Comparison of ENCODE assay signal across 8 mouse cellular contexts in genomic region chr10:11280578-11281463, GRCm38 (mm10). TPM values are rescaled to one million over a fixed set of nuclear protein-coding genes. Genes with fewer than 3 reads are reported as not detected.
DNase-seq lines count a peak whose midpoint lies in the region; ATAC-seq and TF ChIP-seq lines count a peak whose summit lies in the region.

TSS of gene Fbxo30 (plus strand) at chr10:11281330.

- no peaks in the 10 kb centered on the region; the same call in 1 of the 2 replicates for H3K4me1 ChIP-seq in embryonic fibroblast, embryonic 13.5 days (ENCODE audit: control insufficient read depth, insufficient read depth, low read length)
- H3K4me1 ChIP-seq in heart, embryonic 10.5 days: peaks cover 6% of the 10 kb centered on the region; the same call in 1 of the 2 replicates
- no peaks in the 10 kb centered on the region for H3K4me1 ChIP-seq in kidney, embryonic 14.5 days (ENCODE audit: control insufficient read depth, insufficient read depth, low read length)
- H3K4me1 ChIP-seq in limb, embryonic 14.5 days (ENCODE audit: control insufficient read depth, insufficient read depth, low read length): 0 out of 2 replicates have a peak, but pooled peaks cover 3% of the 10 kb centered on the region
- peaks cover 13% of the 10 kb centered on the region for H3K4me1 ChIP-seq in midbrain, embryonic 16.5 days (ENCODE audit: control insufficient read depth, insufficient read depth, low read length)
- no peaks in the 10 kb centered on the region for H3K4me1 ChIP-seq in spleen, adult 2 months (ENCODE audit: control insufficient read depth, insufficient read depth, insufficient read length)

- H3K4me2 ChIP-seq in kidney, embryonic 14.5 days (replicated peaks; ENCODE audit: low read depth, low read length): peak within 1 kb of the TSS; percentile 90
- H3K4me2 ChIP-seq in limb, embryonic 14.5 days (replicated peaks; ENCODE audit: low read depth, low read length, severe bottlenecking): peak within 1 kb of the TSS; percentile 82
- peak within 1 kb of the TSS; percentile 91 for H3K4me2 ChIP-seq in midbrain, embryonic 16.5 days (ENCODE audit: low read length)

- no peaks in the 10 kb centered on the region for H3K27me3 ChIP-seq in heart, embryonic 10.5 days (ENCODE audit: insufficient read depth, poor library complexity, severe bottlenecking)
- no peaks in the 10 kb centered on the region for H3K27me3 ChIP-seq in kidney, embryonic 14.5 days (ENCODE audit: control insufficient read depth, insufficient read depth, low read length)
- no peaks in the 10 kb centered on the region for H3K27me3 ChIP-seq in limb, embryonic 14.5 days (ENCODE audit: control insufficient read depth, insufficient read depth, low read length)
- no peaks in the 10 kb centered on the region for H3K27me3 ChIP-seq in midbrain, embryonic 16.5 days (ENCODE audit: control insufficient read depth, insufficient read depth, low read depth, low read length)
- H3K27me3 ChIP-seq in spleen, adult 2 months (ENCODE audit: control insufficient read depth, insufficient read depth, low read length): peaks cover 9% of the 10 kb centered on the region; the same call in 1 of the 2 replicates

- peak within 1 kb of the TSS; percentile 97 for H3K9ac ChIP-seq in kidney, embryonic 14.5 days (ENCODE audit: low read depth, low read length)
- H3K9ac ChIP-seq in limb, embryonic 14.5 days (ENCODE audit: low read depth, low read length, severe bottlenecking): peak within 1 kb of the TSS; percentile 98
- H3K9ac ChIP-seq in midbrain, embryonic 16.5 days (ENCODE audit: low read depth, low read length): peak within 1 kb of the TSS; percentile 95

- whole genome bisulfite sequencing in heart, embryonic 10.5 days: under 1% methylated on average over 83 of the region's 93 CpGs
- under 1% methylated on average over 87 of the region's 93 CpGs for WGBS in kidney, embryonic 14.5 days
- under 1% methylated on average over 53 of the region's 93 CpGs for WGBS in limb, embryonic 14.5 days
- under 1% methylated on average over 67 of the region's 93 CpGs for WGBS in midbrain, embryonic 16.5 days
- WGBS in spleen, adult 2 months: 1% methylated on average over 89 of the region's 93 CpGs

- H3K4me3 ChIP-seq in embryonic fibroblast, embryonic 13.5 days (ENCODE audit: insufficient read depth, low read length): peak within 1 kb of the TSS; percentile 98
- H3K4me3 ChIP-seq in heart, embryonic 10.5 days: peak within 1 kb of the TSS; percentile 96
- peak within 1 kb of the TSS; percentile 95 for H3K4me3 ChIP-seq in kidney, embryonic 14.5 days (ENCODE audit: low read length)
- H3K4me3 ChIP-seq in limb, embryonic 14.5 days (replicated peaks; ENCODE audit: low read length): peak within 1 kb of the TSS; percentile 96
- H3K4me3 ChIP-seq in midbrain, embryonic 16.5 days (ENCODE audit: low read depth, low read length): peak within 1 kb of the TSS; percentile 95
- peak within 1 kb of the TSS; percentile 98 for H3K4me3 ChIP-seq in spleen, adult 2 months (ENCODE audit: extremely low read depth, insufficient read depth, insufficient read length)

- peak within 1 kb of the TSS; percentile 98 for H3K27ac ChIP-seq in embryonic fibroblast, embryonic 13.5 days (ENCODE audit: insufficient read depth, low read length)
- peak within 1 kb of the TSS; percentile 100 for H3K27ac ChIP-seq in heart, embryonic 10.5 days
- peak within 1 kb of the TSS; percentile 99 for H3K27ac ChIP-seq in kidney, embryonic 14.5 days (ENCODE audit: low read depth, low read length)
- H3K27ac ChIP-seq in limb, embryonic 14.5 days (replicated peaks; ENCODE audit: low read depth, low read length): peak within 1 kb of the TSS; percentile 95
- H3K27ac ChIP-seq in midbrain, embryonic 16.5 days (ENCODE audit: low read length): peak within 1 kb of the TSS; percentile 97
- peak within 1 kb of the TSS; percentile 99 for H3K27ac ChIP-seq in spleen, adult 2 months (ENCODE audit: insufficient read depth, low read length)

- peak; percentile 92 for TF ChIP-seq POLR2A in embryonic fibroblast, embryonic 13.5 days (IDR thresholded peaks at IDR 0.05; ENCODE audit: low read depth, low read length)
- peak; percentile 90; the same call in 1 of the 2 replicates for TF ChIP-seq POLR2A in limb, embryonic 14.5 days (IDR thresholded peaks at IDR 0.05; ENCODE audit: borderline replicate concordance, extremely low read depth, insufficient read depth, insufficient read length)
- peak; percentile 42; the same call in 1 of the 2 replicates for TF ChIP-seq POLR2A in spleen, adult 2 months (IDR thresholded peaks at IDR 0.05; ENCODE audit: low read depth, low read length)

- DNase-seq in B cell, adult 2 months: peak; percentile 87 to 92
- peak; percentile 94 for DNase-seq in brain, adult 2 months (ENCODE audit: low read depth, low spot score)
- peak; percentile 94 for DNase-seq in heart, embryonic 10.5 days (ENCODE audit: low spot score)
- DNase-seq in limb, embryonic 14.5 days (ENCODE audit: low spot score): peak; percentile 86
- DNase-seq in spleen, adult 2 months (ENCODE audit: low read depth in 1 of 2, low spot score in 2 of 2): peak; percentile 66 to 81

- TF ChIP-seq CTCF in embryonic fibroblast, embryonic 13.5 days (IDR thresholded peaks at IDR 0.05; ENCODE audit: borderline replicate concordance, insufficient read depth, low read length): no peak
- TF ChIP-seq CTCF in spleen, adult 2 months (IDR thresholded peaks at IDR 0.05; ENCODE audit: extremely low read depth, insufficient read depth, insufficient read length, insufficient replicate concordance): peak; percentile 21; the same call in 1 of the 2 replicates

- ATAC-seq in kidney, embryonic 14.5 days (ENCODE audit: low FRiP score, low TSS enrichment): peak; percentile 91
- peak; percentile 93 for ATAC-seq in limb, embryonic 14.5 days (ENCODE audit: low FRiP score, low read depth)
- ATAC-seq in midbrain, embryonic 16.5 days: peak; percentile 96

- H3K9me3 ChIP-seq in heart, embryonic 10.5 days: no peaks in the 10 kb centered on the region
- H3K9me3 ChIP-seq in kidney, embryonic 14.5 days (ENCODE audit: control insufficient read depth, low read length): no peaks in the 10 kb centered on the region
- H3K9me3 ChIP-seq in limb, embryonic 14.5 days (ENCODE audit: control insufficient read depth, low read length): no peaks in the 10 kb centered on the region
- H3K9me3 ChIP-seq in midbrain, embryonic 16.5 days (replicated peaks; ENCODE audit: control insufficient read depth, low read length, poor library complexity, severe bottlenecking): no peaks in the 10 kb centered on the region

- no peaks in the 10 kb centered on the region for H3K36me3 ChIP-seq in heart, embryonic 10.5 days
- no peaks in the 10 kb centered on the region for H3K36me3 ChIP-seq in kidney, embryonic 14.5 days (ENCODE audit: control insufficient read depth, insufficient read depth, low read length)
- no peaks in the 10 kb centered on the region for H3K36me3 ChIP-seq in limb, embryonic 14.5 days (ENCODE audit: control insufficient read depth, insufficient read depth, low read length)
- H3K36me3 ChIP-seq in midbrain, embryonic 16.5 days (ENCODE audit: control insufficient read depth, insufficient read depth, low read length): no peaks in the 10 kb centered on the region
- H3K36me3 ChIP-seq in spleen, adult 2 months (ENCODE audit: control insufficient read depth, insufficient read depth, low read length): no peaks in the 10 kb centered on the region

RNA-seq across cellular contexts. Expression of gene Fbxo30, which starts in this region (rescaled TPM):
- 30.9 and 33.6 TPM in 2 replicates for polyA plus RNA-seq in embryonic fibroblast, embryonic 13.5 days (2011; ENCODE audit: insufficient read length, low read depth, missing spikeins)
- 43.1 and 43.7 TPM in 2 replicates for polyA plus RNA-seq in heart, embryonic 10.5 days (2016; fragmentation: Nextera tagmentation; extraction: Ambion mirVana)
- polyA plus RNA-seq in kidney, embryonic 14.5 days (2014; fragmentation: Nextera tagmentation; extraction: Ambion mirVana): 13.6 and 30.4 TPM in 2 replicates
- 9.9 and 11.2 TPM in 2 replicates for polyA plus RNA-seq in limb, embryonic 14.5 days (2012; rRNA removed)
- 23.7 and 25.9 TPM in 2 replicates for polyA plus RNA-seq in limb, embryonic 14.5 days (2014; fragmentation: Nextera tagmentation; extraction: Ambion mirVana)
- polyA plus RNA-seq in midbrain, embryonic 16.5 days (2015; fragmentation: Nextera tagmentation; extraction: Ambion mirVana): 19.2 and 20.1 TPM in 2 replicates
- polyA plus RNA-seq in spleen, adult 2 months (2012; rRNA removed): 1.5 and 2.6 TPM in 2 replicates

Comparison
In these comparisons a context has a peak if more than half of its experiments do, and no peak if none do; other contexts are left out.
1. Peak in every context shown above with its lines: DNase-seq, ATAC-seq, H3K4me3 ChIP-seq and H3K27ac ChIP-seq.
2. POLR2A ChIP-seq: peak in every context shown above with its lines; median percentile 92 in embryonic fibroblast, embryonic 13.5 days; 90 in limb, embryonic 14.5 days; 42 in spleen, adult 2 months.